Mouse (Mus musculus): ENCODE measurements at regions not wholly inside any gene's neighbourhood (a gene's known extent, or its start where the extent isn't known, plus 50 kb on each side); places are given as distances from the start of the nearest gene placed in this dataset.
A peak's percentile ranks its signal among the peaks of the same experiment; 100 is the strongest.

DNA sequence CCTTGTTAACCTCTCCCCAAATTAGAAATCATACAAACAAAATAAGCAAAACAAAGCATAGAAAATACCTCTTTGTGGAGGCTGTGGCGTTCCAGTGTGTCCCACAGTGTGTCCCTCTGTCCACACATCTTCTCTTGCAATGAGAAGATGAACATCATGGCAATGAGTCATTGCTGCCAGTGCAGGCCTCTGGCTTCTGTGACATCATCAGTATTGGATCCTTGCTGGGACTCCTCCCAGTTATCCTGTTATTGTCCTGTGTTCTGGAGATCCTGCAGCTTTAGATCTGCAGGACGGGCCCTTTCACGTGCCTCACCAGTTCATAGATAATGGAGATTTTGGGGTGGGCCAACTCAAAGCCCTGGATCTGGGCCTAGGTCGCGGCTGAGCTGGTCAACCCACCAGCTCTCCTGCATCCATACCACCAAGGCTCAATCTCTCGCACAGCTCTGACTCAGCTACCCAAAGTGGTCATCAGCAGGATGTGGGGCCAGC is 80.9 kb downstream of the Tmem212 start:
- no peak for DNase-seq

DNA sequence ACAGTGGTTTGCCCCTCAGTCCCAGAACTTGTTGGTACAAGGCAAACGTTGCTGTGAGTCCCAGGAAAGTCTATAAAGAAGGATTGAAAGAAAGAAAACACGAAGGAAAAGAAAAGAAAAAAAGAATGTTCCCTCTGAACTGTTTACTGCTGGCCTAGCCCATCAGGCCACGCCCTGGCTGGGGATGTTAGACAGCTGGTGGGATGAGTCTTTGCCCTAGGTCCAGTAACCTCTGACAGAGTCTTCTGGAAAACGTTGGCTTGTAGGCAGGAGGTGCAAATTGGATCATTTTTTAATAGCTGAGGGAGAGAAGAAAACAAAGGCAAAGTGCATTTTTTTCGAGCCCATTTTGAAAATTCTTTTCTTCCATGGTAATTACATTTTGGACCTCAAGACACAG is 91.9 kb downstream of the Tmem212 start:
- DNase-seq = no peak

DNA sequence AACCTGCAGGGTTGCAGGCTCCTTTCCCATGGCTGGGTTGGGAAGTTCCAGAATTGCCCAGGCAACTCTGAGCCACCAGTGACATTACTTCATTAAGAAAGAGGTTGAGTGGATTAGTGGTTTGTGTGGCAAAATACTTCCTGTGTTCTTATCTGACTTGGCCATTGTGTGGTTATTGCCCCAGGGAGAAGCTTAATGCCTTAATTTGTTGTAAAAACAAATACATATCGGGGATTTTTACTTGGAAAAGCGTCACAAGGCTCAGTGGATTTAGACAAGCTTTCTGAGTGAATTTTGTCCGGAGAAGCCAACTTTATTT is 80.5 kb upstream of the Fndc3b start:
- no peak for DNase-seq

DNA sequence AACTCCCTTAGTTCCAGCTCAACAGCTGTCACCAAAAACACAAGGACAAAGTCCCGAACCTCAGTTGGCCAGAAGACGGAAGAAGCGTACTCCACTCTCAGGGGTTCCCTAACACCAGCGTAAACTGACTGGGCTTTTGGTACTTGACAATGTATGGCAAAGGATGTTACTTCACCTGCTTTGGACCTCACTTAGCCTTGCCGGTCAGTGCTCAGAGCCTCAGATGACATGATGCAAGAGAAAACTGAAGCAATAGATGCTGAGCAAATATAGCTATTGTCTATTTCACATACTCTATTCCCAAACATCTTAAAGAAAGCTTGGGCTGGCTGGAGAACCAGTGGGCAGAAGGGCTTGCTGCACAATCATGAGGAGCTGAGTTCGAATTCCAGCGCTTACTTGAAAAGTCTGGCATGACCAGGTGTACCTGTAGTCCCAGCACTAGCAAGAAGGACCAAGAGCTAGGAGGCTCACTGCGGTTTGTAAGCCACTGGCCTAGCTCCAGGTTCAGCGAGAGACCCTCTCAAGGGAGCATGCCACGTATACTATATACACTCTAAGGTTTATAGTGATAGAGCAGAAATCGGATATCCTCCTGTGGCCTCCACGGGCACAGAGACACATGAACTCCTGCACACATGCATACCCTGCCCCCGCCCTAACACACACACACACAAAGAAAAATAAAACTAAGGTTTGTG is 80.0 kb upstream of the Fndc3b start:
- no peak for DNase-seq

DNA sequence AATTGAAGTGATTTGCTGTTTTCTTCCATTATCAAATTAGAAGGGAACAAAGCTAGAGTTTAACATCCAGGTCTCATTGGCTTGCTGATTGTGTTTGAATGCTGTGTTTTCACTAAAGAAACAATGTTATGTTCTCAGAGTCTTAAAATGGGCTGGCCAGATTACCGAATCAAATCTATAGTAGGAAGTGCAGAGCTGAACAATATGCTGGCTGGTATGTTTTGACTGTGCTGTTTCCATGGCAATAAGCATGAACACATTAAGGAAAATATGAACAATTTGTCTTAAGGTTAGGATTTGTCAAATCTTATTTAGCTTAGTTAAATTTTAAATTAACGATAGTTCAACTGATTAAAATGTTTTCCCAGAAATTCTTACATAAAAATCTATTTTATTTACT is 72.8 kb upstream of the Fndc3b start:
- no peak for DNase-seq

DNA sequence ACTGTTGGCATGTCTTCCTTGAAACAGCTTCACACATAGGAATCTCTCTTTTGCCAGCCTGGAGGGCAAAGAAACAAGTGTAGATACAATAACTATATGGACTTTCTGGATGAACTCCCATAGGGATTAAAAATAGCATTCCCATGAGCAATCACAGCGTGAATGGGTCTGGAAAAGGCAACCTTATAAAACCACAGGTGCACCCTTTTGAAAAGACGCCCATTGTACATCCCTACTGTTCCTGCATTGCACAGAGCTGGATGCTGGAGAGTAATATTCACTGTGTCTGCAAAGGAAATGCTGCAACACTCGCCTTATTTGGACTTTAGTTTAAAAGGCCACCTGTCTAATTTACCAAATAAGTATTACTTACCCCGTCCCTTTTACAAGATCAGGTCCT is 72.4 kb upstream of the Fndc3b start:
- no peak for DNase-seq

DNA sequence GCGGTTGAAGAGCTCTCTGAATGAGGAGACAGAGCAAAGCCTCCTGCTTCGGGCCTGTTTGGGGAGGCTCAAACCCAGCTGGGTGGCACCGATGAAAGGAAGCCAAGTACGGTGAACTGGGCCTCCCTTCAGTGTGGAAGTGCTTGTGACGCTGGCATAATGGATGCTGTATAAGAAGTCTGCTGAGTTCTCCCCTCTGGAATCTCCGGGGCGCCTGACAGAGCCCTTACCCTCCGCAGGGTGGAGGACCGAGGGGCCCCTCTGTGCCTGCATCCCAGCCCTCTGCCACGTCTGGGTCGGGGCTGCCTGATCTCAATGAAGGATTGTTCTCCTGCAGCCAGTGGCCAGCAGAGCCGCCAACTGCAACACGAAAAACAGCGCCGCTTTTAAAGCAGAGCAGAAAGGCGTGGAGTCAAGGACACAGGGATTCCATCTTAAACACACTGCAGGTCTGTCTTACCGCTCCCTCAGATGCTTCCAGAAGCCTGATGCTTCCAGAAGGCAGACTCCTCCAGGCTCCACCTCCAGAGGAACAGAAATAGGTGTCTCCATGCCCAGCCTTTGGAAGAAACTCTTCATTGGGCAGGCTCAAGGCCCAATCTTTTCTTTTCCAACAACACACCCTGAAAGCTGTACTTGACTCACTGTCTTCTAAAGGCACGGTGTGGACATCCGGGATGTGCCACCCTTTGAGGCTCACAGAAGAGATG is 71.1 kb upstream of the Fndc3b start:
- peak in 1 of 2 experiments; percentile 4 for DNase-seq

DNA sequence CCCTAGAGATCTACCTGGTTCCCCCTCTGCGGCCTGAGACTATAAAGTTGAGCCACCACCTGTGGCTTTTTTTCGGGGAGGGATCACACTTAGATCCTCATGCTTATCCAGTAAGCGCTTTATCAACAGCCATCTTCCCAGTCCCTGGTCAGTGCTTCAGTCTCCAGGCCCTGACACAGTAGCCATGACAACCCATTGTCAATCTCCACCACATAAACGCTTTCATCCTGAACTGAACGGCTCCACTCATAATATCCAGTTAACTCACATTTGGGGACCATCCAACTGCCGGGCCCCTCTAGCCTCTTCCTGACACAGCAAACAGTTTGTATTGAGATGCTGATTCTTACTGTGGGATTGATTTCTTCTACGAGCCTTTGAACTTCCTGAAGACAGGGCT is 68.8 kb upstream of the Fndc3b start:
- no peak for DNase-seq

DNA sequence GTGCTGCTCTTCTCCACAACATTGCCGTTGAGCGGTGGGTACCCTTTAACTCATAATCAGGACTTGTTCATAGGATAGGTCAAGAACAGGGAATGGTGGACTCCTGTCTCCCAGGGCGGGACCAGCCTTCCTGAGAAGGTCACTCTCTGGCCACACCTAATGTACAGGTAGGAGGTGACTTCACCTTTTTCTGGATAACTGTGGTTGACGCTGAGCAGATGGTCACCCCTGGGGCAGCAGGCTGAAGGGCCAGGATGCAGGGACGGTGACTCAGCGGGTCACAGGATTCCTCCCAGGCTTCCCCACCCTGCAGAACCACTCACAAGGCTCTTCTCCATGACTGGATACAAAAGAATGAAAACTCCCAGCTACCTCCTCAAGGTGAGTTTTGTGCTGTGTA is 66.6 kb upstream of the Fndc3b start:
- no peak for DNase-seq

DNA sequence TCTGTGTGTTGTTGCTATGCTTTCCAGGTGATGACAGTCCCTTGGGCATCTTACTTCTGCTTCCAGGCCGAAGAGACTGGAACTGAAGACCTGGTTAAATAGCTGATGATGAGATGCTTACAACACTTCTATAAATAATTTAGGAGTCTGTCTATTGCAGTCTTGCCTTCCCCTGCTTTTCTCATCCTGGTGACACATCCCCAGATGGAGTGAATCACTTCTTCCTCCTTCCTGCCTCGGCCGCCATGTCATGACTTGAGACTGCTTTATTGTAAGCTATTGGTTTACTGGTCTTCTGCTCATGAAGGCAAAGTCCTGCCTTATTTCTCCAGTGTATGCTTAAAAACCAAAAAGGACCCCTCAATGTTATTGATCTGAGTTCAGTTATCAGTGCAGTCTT is 62.1 kb upstream of the Fndc3b start:
- DNase-seq = no peak

DNA sequence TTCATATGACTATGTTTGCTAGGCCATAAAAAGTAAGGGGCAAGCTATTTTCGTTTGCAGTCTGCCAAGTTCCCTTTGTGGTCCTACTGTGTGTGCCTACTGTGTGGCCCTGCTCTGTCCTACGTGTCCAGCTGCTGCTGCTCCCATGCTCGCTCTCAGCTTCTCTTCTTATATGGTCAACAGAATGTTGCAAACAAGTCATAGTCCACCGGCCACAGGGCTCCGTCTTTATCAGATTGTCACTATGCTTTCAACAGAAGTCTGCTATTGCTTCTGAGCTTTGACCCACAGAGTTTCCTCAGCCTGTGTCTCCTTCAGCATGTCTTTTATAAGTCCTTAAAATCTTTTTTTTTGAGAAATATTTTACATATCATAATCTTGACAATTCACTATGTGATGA is 58.3 kb upstream of the Fndc3b start:
- DNase-seq = no peak

DNA sequence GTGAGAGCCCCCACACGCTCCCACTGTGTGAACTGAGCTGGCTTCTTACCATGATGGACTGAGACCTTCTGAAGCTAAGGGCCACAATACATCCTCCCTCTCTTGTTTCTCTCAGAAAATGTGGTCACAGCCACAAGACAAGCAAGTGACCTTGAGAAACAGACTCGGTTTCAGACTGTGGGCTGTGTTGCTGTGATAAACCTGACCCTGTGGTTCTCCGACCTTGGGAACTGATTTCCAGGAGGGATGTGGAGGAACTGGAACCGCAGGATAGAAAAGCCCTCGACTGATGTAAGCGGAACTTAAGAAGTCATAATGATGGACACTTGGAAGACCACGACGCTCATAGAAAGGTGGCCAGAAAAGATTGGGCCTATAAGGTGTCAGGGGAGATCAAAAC is 56.1 kb upstream of the Fndc3b start:
- no peak for DNase-seq

DNA sequence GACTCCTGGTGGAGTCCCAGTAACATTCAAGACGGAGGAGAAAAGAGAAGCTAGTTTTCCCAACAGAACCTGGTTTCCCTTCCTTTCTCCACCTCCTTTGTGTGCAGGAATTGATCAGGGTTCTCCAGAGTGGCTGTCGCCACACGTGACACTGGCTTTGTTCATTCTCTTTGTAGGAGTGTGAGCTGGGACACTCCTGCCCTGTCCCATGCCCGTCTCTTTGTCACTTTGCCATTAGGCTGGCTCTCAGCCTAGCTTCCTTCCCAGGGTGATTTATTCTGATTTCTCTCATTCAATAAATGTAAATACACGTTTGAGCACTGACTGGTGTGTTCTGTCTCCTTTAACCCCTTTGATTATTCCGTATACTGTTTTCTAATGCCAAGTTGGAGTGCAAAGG is 55.3 kb upstream of the Fndc3b start:
- DNase-seq = no peak

DNA sequence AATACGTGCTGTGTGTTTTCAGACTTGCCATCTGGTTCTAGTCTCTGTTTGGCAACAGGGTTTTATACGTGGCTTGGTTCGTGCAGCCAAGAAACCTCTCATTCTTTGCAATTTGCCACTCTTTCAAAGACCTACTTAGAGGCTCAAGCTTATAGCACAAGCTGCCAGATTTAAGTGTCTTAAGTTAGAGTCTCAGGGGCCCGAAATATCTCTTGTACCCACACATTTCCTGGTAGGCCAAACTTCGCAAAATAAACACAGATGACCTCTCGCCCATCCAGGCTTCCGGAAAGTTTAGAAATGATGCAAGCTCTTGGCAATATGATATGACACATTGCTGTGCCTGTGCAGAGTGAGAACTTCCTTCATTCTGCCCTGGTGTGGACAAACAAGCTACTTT is 54.8 kb upstream of the Fndc3b start:
- DNase-seq = no peak

DNA sequence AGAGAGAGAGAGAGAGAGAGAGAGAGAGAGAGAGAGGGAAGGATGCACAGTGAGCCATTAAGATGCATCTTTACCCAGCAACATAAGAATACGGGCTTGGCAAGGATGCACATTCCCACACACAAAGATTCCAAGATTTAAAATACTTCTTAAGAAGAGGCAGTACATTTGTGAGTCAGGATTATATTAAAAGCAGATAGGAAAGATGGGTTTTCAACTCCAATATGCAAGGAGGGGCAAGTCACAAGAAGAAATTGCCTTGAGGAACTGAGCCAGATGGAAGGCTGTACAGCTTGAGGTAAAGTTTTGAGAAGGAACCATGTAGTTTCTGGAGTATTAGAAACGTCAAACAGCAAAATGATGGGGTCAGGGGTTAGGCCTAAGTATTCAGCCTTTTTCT is 53.4 kb upstream of the Fndc3b start:
- DNase-seq = no peak

DNA sequence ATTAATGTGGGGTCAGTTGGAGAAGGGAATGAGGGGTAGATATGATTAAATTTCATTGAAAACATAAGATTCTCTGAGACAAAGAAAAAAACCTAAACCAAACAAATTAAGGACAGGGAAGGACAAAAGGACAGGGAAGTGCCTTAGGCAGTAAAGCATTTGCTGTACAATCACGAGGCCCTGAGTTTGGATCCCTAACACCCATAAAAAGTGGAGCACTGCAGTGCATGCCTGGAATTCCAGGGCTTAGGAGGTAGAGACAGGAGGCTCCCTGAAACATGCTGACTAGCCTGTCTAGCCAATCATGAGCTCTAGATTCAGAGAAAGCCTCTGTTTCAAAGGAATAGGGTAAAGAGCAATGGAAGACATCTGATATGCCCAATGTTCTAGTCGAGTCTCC is 49.9 kb upstream of the Fndc3b start:
- no peak for DNase-seq

Data from cerebellum, postnatal 36 days (tissue).